Mouse (Mus musculus) layer of hippocampus, adult 6 months (tissue): ENCODE results near the gene Tfap2d. TPM values are rescaled to one million over a fixed set of nuclear protein-coding genes. Genes with fewer than 3 reads are reported as not detected.

Experiments
- long read RNA-seq, 2 experiments: library from polyadenylated mRNA; unstranded; transcript quantifications; one replicate each; pipeline ENCODE4 v2.0.0; 2019 to 2020
- polyA plus RNA-seq: library from polyadenylated mRNA; unstranded; fragments of <200 nt; fragmentation: Nextera tagmentation; gene quantifications from 2 replicates; pipeline ENCODE4 v1.2.3, GENCODE M21; 2021

Gene Tfap2d
- polyA plus RNA-seq: 0.20 and 0.40 TPM in 2 replicates
- long read RNA-seq, experiment 1, partial matches to known transcripts: 1 of 1 reads
- long read RNA-seq, experiment 1, other reads (novel, unspliced or antisense): 0 of 1 reads
- long read RNA-seq, experiment 2, transcript Tfap2d-201 (8 exons, 1,761 nt): major isoform, 38 of 47 reads
- long read RNA-seq, experiment 2, partial matches to known transcripts: 4 of 47 reads
- long read RNA-seq, experiment 2, other reads (novel, unspliced or antisense): 5 of 47 reads

DNA sequence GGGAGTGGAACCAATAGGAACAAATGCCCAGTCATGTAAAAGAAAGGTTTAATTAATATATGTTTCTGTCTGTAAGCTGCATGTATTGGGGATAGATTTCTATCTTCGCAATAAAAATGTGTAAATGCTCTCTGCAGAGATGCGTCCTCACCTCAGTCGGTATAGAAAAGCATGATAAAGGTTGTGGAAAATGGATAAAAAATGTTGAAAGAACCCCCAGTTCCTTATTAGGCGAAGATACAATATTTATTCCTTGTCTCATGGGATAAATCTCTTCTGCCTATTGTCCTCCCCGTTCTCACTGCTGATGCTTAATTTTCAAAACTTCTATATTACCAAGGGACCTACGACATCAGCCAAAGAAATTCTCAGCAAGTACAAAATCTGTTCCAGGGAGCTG, at the start of gene Tfap2d:
Gene Tfap2d (plus strand): TSS at position 392 of the 400 bp plus-strand sequence.

DNA sequence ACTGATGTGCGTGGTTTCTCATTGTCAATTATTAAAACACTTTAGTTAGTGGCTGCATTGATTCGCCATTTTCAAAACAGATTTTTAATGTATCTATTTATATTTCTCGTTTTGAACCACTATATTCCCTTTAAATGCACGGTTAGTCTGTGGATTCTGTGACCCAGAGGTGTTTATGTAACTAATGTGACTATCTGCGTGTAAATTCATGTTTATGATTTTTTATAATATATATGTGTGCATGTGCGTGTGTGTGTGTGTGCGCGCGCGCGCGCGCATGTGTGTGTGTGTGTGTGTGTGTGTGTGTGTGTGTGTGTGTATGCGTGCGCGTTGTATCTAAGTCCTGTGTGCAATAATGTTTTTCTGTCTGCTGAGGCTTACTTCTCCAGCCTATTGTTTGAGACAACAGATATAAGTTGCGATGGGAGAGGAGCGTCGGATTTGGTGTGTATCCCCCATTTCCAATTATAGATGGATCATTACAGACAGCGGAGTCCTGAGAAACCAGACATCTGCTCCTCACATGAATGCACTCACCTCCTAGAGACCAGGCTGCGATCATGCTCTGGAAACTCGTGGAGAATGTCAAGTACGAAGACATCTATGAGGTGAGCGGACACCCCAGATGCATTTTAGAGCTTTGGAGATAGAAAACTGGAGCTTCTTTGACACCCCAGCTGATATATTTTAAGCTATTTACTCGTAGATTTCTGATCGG, 106.0 kb downstream of the Tfap2d start, which contains the start of gene Tfap2b:
Gene Tfap2b (plus strand): TSS at position 274 of the 718 bp plus-strand sequence.

Other genes starting within 250 kb of the Tfap2d start
- gene Tfap2b, start 105.9 kb downstream of the Tfap2d start, polyA plus RNA-seq: not detected in 2 replicates